Mouse (Mus musculus) stomach, embryonic 14.5 days (tissue): ENCODE measurements around the gene Entpd4b. TPM values are rescaled to one million over a fixed set of nuclear protein-coding genes. Genes with fewer than 3 reads are reported as not detected.
"Not testable (repeated sequence)": the region's sequence is repeated elsewhere in the genome, so short reads cannot be mapped to it uniquely, and the experiment has no call there.

Source experiments
- ATAC-seq: fragments of 200-750 bp; cut with Nextera tagmentation; 2 replicates; pipeline ENCODE4 v1.8.0; 2017; ENCODE audit warnings: low read depth, moderate TSS enrichment; ENCODE audit not compliant: insufficient number of reproducible peaks, insufficient read depth, low FRiP score
- H3K27ac ChIP-seq: fragments of 300-500 bp; sonication (generic); 2 replicates; pipeline ENCODE4 v1.5.1; 2014; ENCODE audit warnings: mild to moderate bottlenecking, low read length, moderate library complexity, mixed read lengths
- H3K27me3 ChIP-seq: fragments of 300-500 bp; sonication (generic); 2 replicates; pipeline ENCODE4 v1.6.1; 2014; ENCODE audit warnings: low read length, control low read depth, mixed read lengths; ENCODE audit not compliant: control insufficient read depth, insufficient read depth
- H3K36me3 ChIP-seq: fragments of 300-500 bp; sonication (generic); 2 replicates; pipeline ENCODE4 v1.6.1; 2014; ENCODE audit warnings: mild to moderate bottlenecking, control low read depth, low read length, moderate library complexity, mixed read lengths; ENCODE audit not compliant: control insufficient read depth, insufficient read depth
- H3K4me1 ChIP-seq: fragments of 300-500 bp; sonication (generic); 2 replicates; pipeline ENCODE4 v1.6.1; 2014; ENCODE audit warnings: low read length, control low read depth, mixed read lengths; ENCODE audit not compliant: control insufficient read depth, insufficient read depth
- H3K4me2 ChIP-seq: fragments of 300-500 bp; sonication (generic); replicated peaks from 2 replicates; pipeline ENCODE4 v1.6.1; 2014; ENCODE audit warnings: low read depth, low read length, control low read depth
- H3K4me3 ChIP-seq: fragments of 300-500 bp; sonication (generic); 2 replicates; pipeline ENCODE4 v1.5.1; 2014; ENCODE audit warnings: low read depth, low read length, control low read depth
- H3K9ac ChIP-seq: fragments of 300-500 bp; sonication (generic); replicated peaks from 2 replicates; pipeline ENCODE4 v1.6.1; 2014; ENCODE audit warnings: low read depth, mild to moderate bottlenecking, control low read depth, low read length, moderate library complexity, mixed read lengths
- H3K9me3 ChIP-seq: fragments of 300-500 bp; sonication (generic); 2 replicates; pipeline ENCODE4 v1.6.1; 2016; ENCODE audit warnings: low read depth, low read length, control low read depth; ENCODE audit not compliant: control insufficient read depth
- WGBS: fragments of 180-500 bp; shearing (Covaris S2); extraction: QIAGEN DNeasy Blood & Tissue Kit; methylation state at CpG from one replicate; pipeline ENCODE4 v1.1.7; 2014; 5-methylcytosine and 5-hydroxymethylcytosine counted together
- polyA plus RNA-seq: library from polyadenylated mRNA; unstranded; fragments of >200 nt; fragmentation: Nextera tagmentation; extraction: Ambion mirVana; gene quantifications from 2 replicates; pipeline ENCODE4 v1.2.1, GENCODE M21; 2014

Gene Entpd4b
- polyA plus RNA-seq, result 18.7 and 20.5 TPM in 2 replicates

- not testable (repeated sequence) for H3K9me3 ChIP-seq, H3K4me3 ChIP-seq, H3K27me3 ChIP-seq, H3K4me2 ChIP-seq, H3K36me3 ChIP-seq, H3K9ac ChIP-seq, H3K4me1 ChIP-seq, H3K27ac ChIP-seq
- peak; percentile 91; the same call in 1 of the 2 replicates for ATAC-seq
- no CpG with 5 or more reads among the region's 68 CpGs for WGBS
These were observed at the start of gene Entpd4b for GRCm38 (mm10) chr14:69555110-69555831. Gene Entpd4b, plus strand, starts transcription at chr14:69555424.

DNA sequence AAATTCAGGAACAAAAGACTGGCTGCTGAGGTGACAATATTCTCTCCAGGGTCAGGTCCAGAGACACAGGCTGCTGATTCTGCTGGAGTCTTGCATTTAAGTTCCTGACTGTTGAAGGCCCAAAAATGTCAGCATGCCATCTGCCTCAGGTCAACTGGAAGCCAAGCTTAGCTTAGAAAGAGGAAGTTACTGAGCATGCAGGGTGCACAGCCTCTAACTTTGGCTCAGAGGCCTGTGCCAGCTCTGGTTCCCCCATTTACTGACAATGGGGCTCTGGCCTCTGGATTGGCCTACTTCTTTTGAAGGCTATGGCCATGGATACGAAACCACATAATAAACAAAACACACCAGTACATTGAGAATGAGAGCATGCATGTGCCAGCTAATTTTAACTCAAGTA is 48.2 kb upstream of the Entpd4b start:
- H3K4me2 ChIP-seq, H3K36me3 ChIP-seq, H3K4me3 ChIP-seq, H3K27ac ChIP-seq, H3K9ac ChIP-seq, ATAC-seq, H3K27me3 ChIP-seq, H3K4me1 ChIP-seq, H3K9me3 ChIP-seq: not testable (repeated sequence)
- no CpG with 5 or more reads among the region's 1 CpGs for WGBS

DNA sequence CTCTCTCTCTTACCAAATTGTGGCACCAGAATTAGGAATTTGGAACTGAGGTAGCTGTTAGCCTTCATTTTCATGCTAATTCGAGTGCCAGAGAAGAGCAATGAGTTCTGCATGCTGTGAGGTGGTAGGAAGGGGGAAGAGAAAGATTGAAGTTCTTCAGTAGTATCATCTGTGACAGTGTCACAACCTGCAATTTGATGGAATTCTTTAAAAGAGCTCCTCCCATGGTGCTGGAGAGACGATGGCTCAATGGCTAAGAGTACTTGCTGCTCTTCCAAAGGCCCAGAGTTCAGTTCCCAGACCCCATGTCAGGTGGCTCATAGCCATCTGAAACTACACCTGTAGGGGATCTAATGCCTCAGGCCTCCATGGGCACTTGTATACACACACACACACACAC is 42.8 kb upstream of the Entpd4b start, which contains the start of gene Gm27179:
Gene Gm27179, minus strand, starts transcription at position 101 of the 400 bp plus-strand sequence.
- no CpG with 5 or more reads among the region's 2 CpGs for WGBS
- ATAC-seq, H3K27me3 ChIP-seq: not testable (repeated sequence)

GRCm38 (mm10) chr14:69520810-69521209 is 34.4 kb upstream of the Entpd4b start:
- ATAC-seq, H3K27me3 ChIP-seq: not testable (repeated sequence)
- no CpG with 5 or more reads among the region's 2 CpGs for WGBS

More for the DNA sequence above, 42.8 kb upstream of the Entpd4b start, which contains the start of gene Gm27179:
- not testable (repeated sequence) for H3K4me1 ChIP-seq, H3K4me3 ChIP-seq, H3K27ac ChIP-seq, H3K36me3 ChIP-seq, H3K9me3 ChIP-seq, H3K9ac ChIP-seq, H3K4me2 ChIP-seq

GRCm38 (mm10) chr14:69523001-69523400 is 32.2 kb upstream of the Entpd4b start:
- ATAC-seq, H3K9me3 ChIP-seq, H3K36me3 ChIP-seq, H3K9ac ChIP-seq, H3K27me3 ChIP-seq, H3K4me2 ChIP-seq, H3K27ac ChIP-seq, H3K4me3 ChIP-seq, H3K4me1 ChIP-seq: not testable (repeated sequence)
- no CpG with 5 or more reads among the region's 1 CpGs for WGBS

More at GRCm38 (mm10) chr14:69520810-69521209, 34.4 kb upstream of the Entpd4b start:
- H3K9me3 ChIP-seq, H3K4me1 ChIP-seq, H3K27ac ChIP-seq, H3K36me3 ChIP-seq, H3K4me2 ChIP-seq, H3K9ac ChIP-seq, H3K4me3 ChIP-seq: not testable (repeated sequence)

GRCm38 (mm10) chr14:69526202-69526601 is 29.0 kb upstream of the Entpd4b start:
- ATAC-seq, result not testable (repeated sequence)
- no CpG with 5 or more reads among the region's 1 CpGs for WGBS

GRCm38 (mm10) chr14:69536539-69536938 is 18.7 kb upstream of the Entpd4b start:
- WGBS, result no CpG with 5 or more reads among the region's 7 CpGs
- H3K4me1 ChIP-seq, H3K9me3 ChIP-seq, H3K27me3 ChIP-seq, H3K36me3 ChIP-seq, H3K4me2 ChIP-seq, H3K27ac ChIP-seq, H3K4me3 ChIP-seq, H3K9ac ChIP-seq: not testable (repeated sequence)
- ATAC-seq, result peak; percentile 63; the same call in 1 of the 2 replicates

More at GRCm38 (mm10) chr14:69526202-69526601, 29.0 kb upstream of the Entpd4b start:
- H3K9ac ChIP-seq, H3K36me3 ChIP-seq, H3K4me1 ChIP-seq, H3K9me3 ChIP-seq, H3K27me3 ChIP-seq, H3K4me2 ChIP-seq, H3K27ac ChIP-seq, H3K4me3 ChIP-seq: not testable (repeated sequence)

GRCm38 (mm10) chr14:69540113-69540512 is 15.1 kb upstream of the Entpd4b start:
- H3K9ac ChIP-seq, H3K27me3 ChIP-seq, H3K4me1 ChIP-seq, H3K27ac ChIP-seq, H3K9me3 ChIP-seq, H3K4me2 ChIP-seq, H3K4me3 ChIP-seq, H3K36me3 ChIP-seq: not testable (repeated sequence)
- ATAC-seq, result peak; percentile 79; the same call in 1 of the 2 replicates
- no CpG with 5 or more reads among the region's 5 CpGs for WGBS

DNA sequence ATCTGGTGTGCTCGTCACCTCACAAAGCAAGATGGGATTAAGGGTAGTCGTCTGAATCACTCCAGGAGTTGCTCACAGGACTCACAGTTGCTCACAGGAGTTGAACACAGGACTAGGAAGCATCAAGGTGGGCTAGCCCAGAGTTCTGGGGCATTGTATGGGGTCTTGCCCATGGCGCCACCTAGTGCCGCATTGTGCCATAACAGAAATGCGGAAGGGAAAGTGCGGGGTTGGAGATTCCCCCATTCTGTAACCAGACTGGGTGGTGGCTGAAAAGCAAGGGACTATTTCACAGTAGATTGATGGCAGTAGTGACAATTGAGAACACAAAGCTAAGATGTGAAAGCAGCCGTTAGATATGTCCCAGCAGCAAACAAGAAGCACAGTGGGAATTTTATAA is 12.5 kb upstream of the Entpd4b start:
- H3K9me3 ChIP-seq, H3K36me3 ChIP-seq, H3K4me3 ChIP-seq, H3K27me3 ChIP-seq, H3K27ac ChIP-seq, H3K9ac ChIP-seq, H3K4me1 ChIP-seq, ATAC-seq, H3K4me2 ChIP-seq: not testable (repeated sequence)
- no CpG with 5 or more reads among the region's 7 CpGs for WGBS
